Mouse (Mus musculus): ENCODE results near the gene Tcp11l1. TPM values are rescaled to one million over a fixed set of nuclear protein-coding genes. Genes with fewer than 3 reads are reported as not detected.

Gene Tcp11l1
- polyA plus RNA-seq (2012; ENCODE audit: low replicate concordance) = 2.6 and 11.2 TPM in 2 replicates

GRCm38 (mm10) chr2:104711585-104712485 lies at the start of gene Tcp11l1:
Tcp11l1 (minus strand) TSS chr2:104712169.

GRCm38 (mm10) chr2:104742741-104743064 lies 30.7 kb upstream of the Tcp11l1 start, which contains the start of gene Depdc7:
Depdc7 (minus strand) TSS chr2:104742878.

GRCm38 (mm10) chr2:104716279-104716678 lies 4.3 kb upstream of the Tcp11l1 start, which contains the start of gene Pin1rt1:
Pin1rt1 (minus strand) TSS chr2:104716379.

Other genes with a start within 250 kb of the Tcp11l1 start
- 8.4 and 12.0 TPM in 2 replicates for gene Hipk3, start 217.7 kb downstream of the Tcp11l1 start, polyA plus RNA-seq (2012; ENCODE audit: low replicate concordance)
- 0.88 and 2.2 TPM in 2 replicates for gene Cstf3, start 121.6 kb downstream of the Tcp11l1 start, polyA plus RNA-seq (2012; ENCODE audit: low replicate concordance)
- gene Pin1rt1, start 4.2 kb upstream of the Tcp11l1 start, polyA plus RNA-seq (2012; ENCODE audit: low replicate concordance) = not detected in 2 replicates
- gene Depdc7, start 30.7 kb upstream of the Tcp11l1 start, polyA plus RNA-seq (2012; ENCODE audit: low replicate concordance) = 1.1 and 1.9 TPM in 2 replicates
- 1.1 and 1.6 TPM in 2 replicates for gene Qser1, start 104.6 kb upstream of the Tcp11l1 start, polyA plus RNA-seq (2012; ENCODE audit: low replicate concordance)
- 0.12 TPM in 1 of 2 replicates, not detected in the other for gene Prrg4, start 137.7 kb upstream of the Tcp11l1 start, polyA plus RNA-seq (2012; ENCODE audit: low replicate concordance)
- not detected in 2 replicates for gene Ccdc73, start 155.6 kb upstream of the Tcp11l1 start, polyA plus RNA-seq (2012; ENCODE audit: low replicate concordance)